22 mouse cellular contexts compared by ENCODE assay signal in the genomic region with DNA sequence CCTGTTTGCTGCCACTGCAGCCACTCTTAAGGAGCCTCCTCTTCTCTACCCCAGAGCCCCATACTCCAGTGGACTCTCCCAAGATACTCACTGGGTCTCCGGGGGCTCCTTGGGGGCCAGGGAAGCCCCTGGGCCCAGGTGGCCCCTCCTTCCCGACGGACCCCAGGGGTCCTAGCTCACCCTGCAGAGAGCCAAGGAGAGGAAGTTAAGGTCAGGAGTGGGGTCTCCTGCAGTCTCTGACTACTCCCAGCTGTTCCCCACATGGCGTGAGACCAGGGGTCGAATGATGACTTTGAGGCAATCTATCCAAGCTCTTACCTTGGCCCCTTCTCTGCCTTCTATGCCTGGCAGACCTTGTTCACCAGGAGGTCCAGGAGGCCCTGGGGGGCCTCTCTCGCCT. TPM values are rescaled to one million over a fixed set of nuclear protein-coding genes. Genes with fewer than 3 reads are reported as not detected.
"Had no signal": no experiment of that assay in that cellular context is flagged by ENCODE, and none has a peak within 500 bp of the region (broad histone marks: within the 10 kb centered on the region; RNA-seq: fewer than 3 reads in every experiment).

No protein-coding gene starts in this region.

- H3K36me3 ChIP-seq: liver, embryonic 12.5 days; midbrain, embryonic 10.5 days; midbrain, embryonic 15.5 days; neural tube, embryonic 13.5 days; stomach, embryonic 15.5 days had no signal

- H3K4me2 ChIP-seq: liver, embryonic 12.5 days; lung, embryonic 14.5 days; midbrain, embryonic 15.5 days; neural tube, embryonic 13.5 days; stomach, embryonic 15.5 days had no signal

- H3K27ac ChIP-seq: layer of hippocampus, adult 2 months; liver, embryonic 12.5 days; midbrain, embryonic 10.5 days; midbrain, embryonic 15.5 days; neural tube, embryonic 13.5 days; stomach, embryonic 15.5 days had no signal

- DNase-seq: left cerebral cortex, postnatal 4 days; lung, embryonic 14.5 days; lung, postnatal 10 days; lung, postnatal 4 days; retina, postnatal 1 day; right cerebral cortex, postnatal 4 days; spleen, adult 18-20 months; thymus, postnatal 36 days had no signal

- H3K27me3 ChIP-seq: midbrain, embryonic 15.5 days; neural tube, embryonic 13.5 days; stomach, embryonic 15.5 days had no signal

- H3K4me1 ChIP-seq: liver, embryonic 12.5 days; midbrain, embryonic 15.5 days; neural tube, embryonic 13.5 days; stomach, embryonic 15.5 days had no signal

- H3K4me3 ChIP-seq: layer of hippocampus, adult 2 months; liver, embryonic 12.5 days; midbrain, embryonic 10.5 days; midbrain, embryonic 15.5 days; neural tube, embryonic 13.5 days; stomach, embryonic 15.5 days had no signal

- H3K9ac ChIP-seq: liver, embryonic 12.5 days; lung, embryonic 14.5 days; midbrain, embryonic 15.5 days; neural tube, embryonic 13.5 days; stomach, embryonic 15.5 days had no signal

- ATAC-seq: inflammation-experienced regulatory T-cells, adult 6 months; intestine, postnatal 0 days; liver, embryonic 12.5 days; midbrain, embryonic 15.5 days had no signal

- H3K9me3 ChIP-seq: liver, embryonic 12.5 days; neural tube, embryonic 13.5 days; stomach, embryonic 15.5 days had no signal

RNA-seq across cellular contexts. Expression of gene Col5a3, which starts 29.8 kb away (rescaled TPM):
- polyA plus RNA-seq: inflammation-experienced regulatory T-cells, adult 6 months had no signal

RNA-seq across cellular contexts. Expression of gene Rdh8, which starts 33.2 kb away (rescaled TPM):
- total RNA-seq: layer of hippocampus, adult 2 months; layer of hippocampus, postnatal 10 days; left cerebral cortex, postnatal 10 days; left cerebral cortex, postnatal 4 days; megakaryocyte, adult 5-6 weeks had no signal
- polyA plus RNA-seq: inflammation-experienced regulatory T-cells, adult 6 months; intestine, postnatal 0 days; limb, embryonic 14.5 days; liver, embryonic 12.5 days; liver, embryonic 16.5 days; lung, embryonic 14.5 days; midbrain, embryonic 10.5 days; midbrain, embryonic 15.5 days; neural tube, embryonic 13.5 days; stomach, embryonic 15.5 days; thymus, postnatal 0 days had no signal

RNA-seq across cellular contexts. Expression of gene Olfm2, which starts 38.9 kb away (rescaled TPM):
- total RNA-seq: megakaryocyte, adult 5-6 weeks had no signal
